Mouse (Mus musculus): ENCODE measurements at regions not wholly inside any gene's neighbourhood (a gene's known extent, or its start where the extent isn't known, plus 50 kb on each side); places are given as distances from the start of the nearest gene placed in this dataset.

DNA sequence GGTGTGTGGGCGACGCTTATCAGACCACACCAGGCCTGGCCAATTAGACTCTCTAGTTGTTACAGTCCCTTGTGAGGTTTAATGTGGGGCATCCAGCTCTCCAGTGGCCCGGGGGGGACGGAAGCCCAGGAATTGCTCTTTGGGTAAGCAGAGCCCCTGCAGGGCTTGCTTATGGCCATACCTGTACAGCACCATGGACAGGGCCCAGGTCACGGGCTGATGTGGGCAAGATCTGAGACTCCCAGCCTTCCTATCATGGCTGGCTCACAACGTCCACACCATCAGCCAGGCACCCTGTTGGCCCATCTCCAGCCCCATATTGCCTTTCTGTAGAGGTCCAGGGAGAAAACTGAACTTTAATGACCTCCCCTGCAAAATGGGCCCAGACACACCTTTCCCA lies 111.7 kb upstream of the Unc5b start:
- TF ChIP-seq CTCF (IDR thresholded peaks at IDR 0.05; ENCODE audit: low read depth, low read length) (no peak), POLR2A (IDR thresholded peaks at IDR 0.05; ENCODE audit: extremely low read depth, insufficient read depth, low read length) (no peak)
